Mouse (Mus musculus) hindbrain, embryonic 14.5 days (tissue): ENCODE measurements around the gene Ino80b. TPM values are rescaled to one million over a fixed set of nuclear protein-coding genes. Genes with fewer than 3 reads are reported as not detected.

Experiments used
- ATAC-seq: fragments of 200-750 bp; cut with Nextera tagmentation; 2 replicates; pipeline ENCODE4 v1.8.0; 2017; ENCODE audit warnings: moderate number of reproducible peaks, mild to moderate bottlenecking, moderate TSS enrichment, moderate library complexity; ENCODE audit not compliant: low FRiP score
- DNase-seq: peaks from one replicate; pipeline ENCODE4 v3.0.0-alpha.2; 2015; ENCODE audit warnings: low spot score
- H3K27ac ChIP-seq: fragments of 300-500 bp; sonication (generic); 2 replicates; pipeline ENCODE4 v1.5.1; 2014; ENCODE audit warnings: mild to moderate bottlenecking, moderate library complexity
- H3K27me3 ChIP-seq: fragments of 300-500 bp; sonication (generic); 2 replicates; pipeline ENCODE4 v1.6.1; 2014; ENCODE audit warnings: mild to moderate bottlenecking, low read length, mixed read lengths; ENCODE audit not compliant: control insufficient read depth, insufficient read depth
- H3K36me3 ChIP-seq: fragments of 300-500 bp; sonication (generic); replicated peaks from 2 replicates; pipeline ENCODE4 v1.6.1; 2014; ENCODE audit not compliant: control insufficient read depth, insufficient read depth
- H3K4me1 ChIP-seq: fragments of 300-500 bp; sonication (generic); replicated peaks from 2 replicates; pipeline ENCODE4 v1.6.1; 2014; ENCODE audit warnings: antibody characterized with exemption, low read length, mixed read lengths; ENCODE audit not compliant: control insufficient read depth, insufficient read depth
- H3K4me2 ChIP-seq: fragments of 300-500 bp; sonication (generic); replicated peaks from 2 replicates; pipeline ENCODE4 v1.6.1; 2014; ENCODE audit warnings: mild to moderate bottlenecking, moderate library complexity
- H3K4me3 ChIP-seq: fragments of 300-500 bp; sonication (generic); replicated peaks from 2 replicates; pipeline ENCODE4 v1.5.1; 2014; ENCODE audit warnings: mild to moderate bottlenecking, low read length
- H3K9ac ChIP-seq: fragments of 300-500 bp; sonication (generic); 2 replicates; pipeline ENCODE4 v1.6.1; 2014
- H3K9me3 ChIP-seq: fragments of 300-500 bp; sonication (generic); 2 replicates; pipeline ENCODE4 v1.6.1; 2016; ENCODE audit warnings: low read length; ENCODE audit not compliant: control insufficient read depth
- WGBS: fragments of 180-500 bp; shearing (Covaris S2); extraction: QIAGEN DNeasy Blood & Tissue Kit; methylation state at CpG from one replicate; pipeline ENCODE4 v1.1.7; 2014; 5-methylcytosine and 5-hydroxymethylcytosine counted together
- polyA plus RNA-seq: library from polyadenylated mRNA; unstranded; fragments of >200 nt; fragmentation: Nextera tagmentation; extraction: Ambion mirVana; gene quantifications from 2 replicates; pipeline ENCODE4 v1.2.1, GENCODE M21; 2014

The Ino80b gene
- polyA plus RNA-seq, 1 experiment from 2014 or later = 15.4 TPM

GRCm38 (mm10) chr6:83116373-83117164 is 8.7 kb downstream of the Ino80b start:
- Histone ChIP-seq H3K36me3 (peaks cover 32% of the 10 kb centered on the region), H3K4me3 (peak overlapping the region; percentile 75), H3K9me3 (no peaks in the 10 kb centered on the region), H3K4me1 (peaks cover 32% of the 10 kb centered on the region), H3K9ac (peak overlapping the region; percentile 85), H3K27ac (no peak overlapping the region), H3K4me2 (peak overlapping the region; percentile 86), H3K27me3 (no peaks in the 10 kb centered on the region)
- DNase-seq (no peak), ATAC-seq (no peak)
- WGBS = 83% methylated on average over 11 of the region's 11 CpGs

GRCm38 (mm10) chr6:83115682-83116372 is 9.4 kb downstream of the Ino80b start:
- H3K4me2 ChIP-seq = peak overlapping the region; percentile 86
- H3K36me3 ChIP-seq = peaks cover 38% of the 10 kb centered on the region
- peak overlapping the region; percentile 85 for H3K9ac ChIP-seq
- H3K4me1 ChIP-seq = peaks cover 32% of the 10 kb centered on the region
- no peaks in the 10 kb centered on the region for H3K9me3 ChIP-seq
- peak overlapping the region; percentile 66 for H3K27ac ChIP-seq
- ATAC-seq (peak; percentile 56; the same call in 1 of the 2 replicates), DNase-seq (no peak)
- peak overlapping the region; percentile 75 for H3K4me3 ChIP-seq
- no peaks in the 10 kb centered on the region for H3K27me3 ChIP-seq
- 2% methylated on average over 45 of the region's 48 CpGs for WGBS

- Histone ChIP-seq H3K27me3 (no peaks in the 10 kb centered on the region), H3K9me3 (no peaks in the 10 kb centered on the region), H3K4me3 (peak within 1 kb of the TSS; percentile 75), H3K4me1 (peaks cover 29% of the 10 kb centered on the region), H3K27ac (peak within 1 kb of the TSS; percentile 66), H3K9ac (peak within 1 kb of the TSS; percentile 85), H3K36me3 (peaks cover 39% of the 10 kb centered on the region), H3K4me2 (peak within 1 kb of the TSS; percentile 86)
- peak; percentile 90 for DNase-seq
- WGBS = under 1% methylated on average over 55 of the region's 58 CpGs
- peak; percentile 88 for ATAC-seq
Measured at GRCm38 (mm10) chr6:83115011-83115671, 10.1 kb downstream of the Ino80b start, which contains the start of gene Mogs. Mogs (plus strand) TSS chr6:83115496.

- no peaks in the 10 kb centered on the region for H3K27me3 ChIP-seq
- 94% methylated on average over 4 of the region's 4 CpGs for WGBS
- no peak overlapping the region for H3K9ac ChIP-seq
- H3K4me1 ChIP-seq = peaks cover 33% of the 10 kb centered on the region
- H3K27ac ChIP-seq = no peak overlapping the region
- DNase-seq (no peak), ATAC-seq (no peak)
- H3K4me2 ChIP-seq = no peak overlapping the region
- peaks cover 21% of the 10 kb centered on the region for H3K36me3 ChIP-seq
- no peak overlapping the region for H3K4me3 ChIP-seq
- no peaks in the 10 kb centered on the region for H3K9me3 ChIP-seq
Measured at GRCm38 (mm10) chr6:83111510-83112136, 13.6 kb downstream of the Ino80b start.

GRCm38 (mm10) chr6:83108762-83109668 is 16.2 kb downstream of the Ino80b start, which contains the start of gene Mrpl53:
Mrpl53 (plus strand) TSS chr6:83109040.
- Histone ChIP-seq H3K27ac (peak within 1 kb of the TSS; percentile 83), H3K4me1 (peaks cover 20% of the 10 kb centered on the region), H3K36me3 (peaks cover 25% of the 10 kb centered on the region), H3K9me3 (no peaks in the 10 kb centered on the region), H3K9ac (peak within 1 kb of the TSS; percentile 92), H3K27me3 (no peaks in the 10 kb centered on the region), H3K4me2 (peak within 1 kb of the TSS; percentile 75), H3K4me3 (peak within 1 kb of the TSS; percentile 84)
- peak; percentile 88 for ATAC-seq
- DNase-seq = peak; percentile 80
- under 1% methylated on average over 76 of the region's 76 CpGs for WGBS

GRCm38 (mm10) chr6:83107566-83108400 is 17.4 kb downstream of the Ino80b start:
- Histone ChIP-seq H3K4me1 (peaks cover 27% of the 10 kb centered on the region), H3K27me3 (no peaks in the 10 kb centered on the region), H3K9me3 (no peaks in the 10 kb centered on the region), H3K4me2 (peak overlapping the region; percentile 75), H3K27ac (peak overlapping the region; percentile 83; the same call in 1 of the 2 replicates), H3K9ac (peak overlapping the region; percentile 92), H3K4me3 (peak overlapping the region; percentile 84; the same call in 1 of the 2 replicates), H3K36me3 (peaks cover 25% of the 10 kb centered on the region)
- ATAC-seq (0 out of 2 replicates have a peak, but pooled peaks have one; percentile 1), DNase-seq (peak; percentile 63)
- 35% methylated on average over 13 of the region's 13 CpGs for WGBS

GRCm38 (mm10) chr6:83104158-83104557 is 21.1 kb downstream of the Ino80b start:
- Histone ChIP-seq H3K27me3 (no peaks in the 10 kb centered on the region), H3K36me3 (peaks cover 18% of the 10 kb centered on the region), H3K4me1 (peaks cover 24% of the 10 kb centered on the region), H3K9ac (no peak overlapping the region), H3K27ac (no peak overlapping the region), H3K4me2 (no peak overlapping the region), H3K4me3 (no peak overlapping the region), H3K9me3 (no peaks in the 10 kb centered on the region)
- WGBS = 60% methylated on average over 4 of the region's 4 CpGs
- DNase-seq (no peak), ATAC-seq (no peak)
